Mouse (Mus musculus): ENCODE measurements at regions not wholly inside any gene's neighbourhood (a gene's known extent, or its start where the extent isn't known, plus 50 kb on each side); places are given as distances from the start of the nearest gene placed in this dataset.

DNA sequence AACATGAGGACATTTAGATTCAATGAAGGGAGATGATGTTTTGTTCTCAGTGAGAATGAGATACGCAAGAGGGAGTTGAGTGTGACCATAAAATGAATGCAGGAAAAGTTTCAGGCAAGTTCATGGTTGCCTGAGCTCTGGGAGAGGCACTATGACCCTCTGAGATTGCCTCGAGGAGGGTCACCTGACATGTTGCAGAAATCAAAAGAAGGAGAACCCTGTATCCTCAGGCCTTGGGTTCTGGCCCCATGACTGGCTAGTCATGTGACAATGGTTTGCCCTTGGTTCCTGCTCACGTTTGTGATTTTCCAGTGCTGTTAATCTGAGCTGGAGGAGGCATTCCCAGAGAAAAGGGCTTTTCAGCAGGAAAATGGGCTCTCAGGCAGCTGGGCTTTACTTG lies 98.9 kb downstream of the Mab21l3 start:
- no peak for DNase-seq (ENCODE audit: low read depth, low spot score)

GRCm38 (mm10) chr3:101749031-101749632 lies 99.6 kb downstream of the Mab21l3 start:
- DNase-seq (ENCODE audit: low read depth, low spot score) = no peak

DNA sequence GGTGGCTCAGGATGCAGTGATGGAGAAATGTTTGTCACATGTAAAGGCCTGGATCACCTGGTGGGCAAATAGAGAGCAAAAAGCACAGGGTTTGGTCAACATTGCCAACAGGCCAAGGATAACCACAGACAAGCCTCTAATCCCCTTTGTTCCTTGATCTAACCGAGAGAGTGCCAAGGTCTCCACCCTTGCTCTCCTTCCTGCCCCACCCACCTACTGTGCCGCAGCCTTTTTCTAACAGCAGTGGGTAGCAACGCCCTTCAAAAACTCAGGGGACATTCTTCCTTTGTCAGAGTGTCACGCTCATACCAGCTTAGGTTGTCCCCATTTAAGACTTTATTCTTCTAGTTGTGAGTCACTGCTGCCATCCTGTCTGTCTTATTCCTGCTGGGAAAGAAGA lies 100.6 kb downstream of the Mab21l3 start:
- DNase-seq (ENCODE audit: low read depth, low spot score) = no peak

GRCm38 (mm10) chr3:101740906-101741305 lies 107.9 kb downstream of the Mab21l3 start:
- no peak for DNase-seq (ENCODE audit: low read depth, low spot score)

GRCm38 (mm10) chr3:101737197-101737596 lies 111.6 kb downstream of the Mab21l3 start:
- no peak for DNase-seq (ENCODE audit: low read depth, low spot score)

DNA sequence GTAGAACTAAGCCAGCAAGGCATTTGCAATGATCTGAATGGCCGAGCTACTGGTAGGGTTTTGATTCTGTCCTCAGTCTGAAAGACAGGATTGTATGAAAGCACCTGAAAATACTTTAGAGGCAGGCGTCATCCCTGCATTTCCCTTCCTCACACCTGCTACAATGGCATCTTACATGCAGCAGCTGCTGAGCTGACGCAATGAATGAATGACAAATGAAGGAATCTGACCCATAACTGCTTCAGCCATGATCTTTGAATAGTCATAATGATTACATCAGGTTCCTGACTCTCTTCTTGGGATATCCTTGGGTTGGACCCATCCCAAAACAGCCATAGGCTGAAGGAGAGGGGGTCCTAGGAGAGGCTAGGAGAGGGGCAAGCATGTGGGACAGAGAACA lies 119.7 kb downstream of the Mab21l3 start:
- no peak for DNase-seq (ENCODE audit: low read depth, low spot score)

DNA sequence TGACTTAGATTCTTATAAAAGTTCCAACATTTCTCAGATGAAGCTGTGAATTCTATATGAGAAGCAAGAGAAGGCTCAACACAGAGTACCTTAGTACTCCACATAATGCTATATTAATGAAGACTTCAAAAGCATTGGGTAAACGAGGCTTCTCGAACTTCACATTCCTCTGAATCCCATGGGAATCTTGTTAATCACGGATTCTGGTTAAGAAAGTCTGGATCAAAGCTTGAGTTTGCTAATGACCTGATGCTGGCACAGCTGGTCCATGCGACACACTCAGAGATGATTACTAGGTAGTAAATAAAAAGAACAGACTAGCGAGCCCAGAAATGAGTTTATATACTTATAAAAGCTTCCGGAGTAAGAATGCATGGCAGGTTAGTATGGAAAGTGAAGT lies 118.4 kb upstream of the Atp1a1 start:
- DNase-seq (ENCODE audit: low read depth, low spot score) = no peak

GRCm38 (mm10) chr3:101722001-101722400 lies 117.5 kb upstream of the Atp1a1 start:
- no peak for DNase-seq (ENCODE audit: low read depth, low spot score)

DNA sequence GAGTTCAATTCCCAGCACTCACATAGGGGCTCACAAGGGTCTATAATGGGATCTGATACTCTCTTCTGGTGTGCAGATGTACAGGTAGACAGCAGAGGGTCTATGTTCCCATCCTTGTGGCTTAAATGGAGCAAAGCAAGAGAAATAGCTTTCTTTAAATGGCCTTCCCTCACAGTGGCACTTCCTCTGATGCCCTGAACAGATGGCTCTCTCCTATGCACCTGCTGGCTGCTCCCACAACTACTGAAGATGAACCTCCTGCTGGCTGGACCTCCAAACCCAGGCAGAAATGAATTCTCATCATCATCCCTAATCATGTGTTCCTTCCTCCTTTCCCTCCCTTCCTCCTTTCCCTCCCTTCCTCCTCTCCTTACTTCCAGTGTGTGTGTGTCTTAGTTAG lies 110.9 kb upstream of the Atp1a1 start:
- no peak for DNase-seq (ENCODE audit: low read depth, low spot score)

DNA sequence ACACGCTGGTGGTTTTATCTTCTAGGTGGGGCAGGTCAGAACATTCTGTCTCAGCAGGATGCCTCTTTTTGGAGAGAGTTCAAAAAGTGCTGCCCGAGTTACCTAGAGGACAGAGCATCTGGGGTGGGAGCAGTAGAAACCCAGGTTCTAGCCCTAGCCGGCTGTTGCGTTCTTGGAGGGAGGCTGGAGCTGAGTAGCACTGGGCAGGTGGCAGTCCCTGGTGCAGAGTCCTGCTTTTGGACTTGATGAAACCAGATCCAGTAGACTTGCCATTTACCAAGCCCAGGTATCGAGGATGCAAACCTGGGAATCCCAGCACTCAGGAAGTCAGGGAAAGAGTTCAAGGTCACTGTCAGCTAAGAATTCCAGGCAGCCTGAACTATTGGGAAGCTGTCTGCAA lies 110.3 kb upstream of the Atp1a1 start:
- DNase-seq (ENCODE audit: low read depth, low spot score) = no peak

GRCm38 (mm10) chr3:101713669-101714068 lies 109.2 kb upstream of the Atp1a1 start:
- DNase-seq (ENCODE audit: low read depth, low spot score) = no peak

GRCm38 (mm10) chr3:101713138-101713638 lies 108.7 kb upstream of the Atp1a1 start:
- DNase-seq (ENCODE audit: low read depth, low spot score) = peak; percentile 68

DNA sequence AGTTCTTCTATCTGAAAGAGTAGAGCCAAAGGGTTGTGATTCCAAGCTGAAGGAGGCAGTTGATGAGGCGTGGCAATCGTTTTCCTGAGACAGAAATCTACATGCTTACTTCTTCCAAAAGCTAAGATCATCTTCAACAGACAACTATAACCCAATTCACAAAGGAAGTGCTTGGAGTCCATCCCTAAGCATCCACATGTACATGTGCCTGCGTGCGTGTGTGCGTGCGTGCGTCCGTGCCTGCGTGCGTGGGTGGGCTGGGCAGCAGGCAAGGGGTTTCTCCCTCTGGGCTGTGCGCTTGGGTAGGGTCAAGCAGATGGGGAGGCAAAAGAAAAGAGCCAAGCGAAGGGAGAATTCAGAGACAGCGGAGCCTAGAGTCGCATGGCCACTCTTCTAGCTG lies 108.2 kb upstream of the Atp1a1 start:
- DNase-seq (ENCODE audit: low read depth, low spot score) = no peak

- no peak for DNase-seq (ENCODE audit: low read depth, low spot score)
These were observed 107.2 kb upstream of the Atp1a1 start for GRCm38 (mm10) chr3:101711594-101712171.

DNA sequence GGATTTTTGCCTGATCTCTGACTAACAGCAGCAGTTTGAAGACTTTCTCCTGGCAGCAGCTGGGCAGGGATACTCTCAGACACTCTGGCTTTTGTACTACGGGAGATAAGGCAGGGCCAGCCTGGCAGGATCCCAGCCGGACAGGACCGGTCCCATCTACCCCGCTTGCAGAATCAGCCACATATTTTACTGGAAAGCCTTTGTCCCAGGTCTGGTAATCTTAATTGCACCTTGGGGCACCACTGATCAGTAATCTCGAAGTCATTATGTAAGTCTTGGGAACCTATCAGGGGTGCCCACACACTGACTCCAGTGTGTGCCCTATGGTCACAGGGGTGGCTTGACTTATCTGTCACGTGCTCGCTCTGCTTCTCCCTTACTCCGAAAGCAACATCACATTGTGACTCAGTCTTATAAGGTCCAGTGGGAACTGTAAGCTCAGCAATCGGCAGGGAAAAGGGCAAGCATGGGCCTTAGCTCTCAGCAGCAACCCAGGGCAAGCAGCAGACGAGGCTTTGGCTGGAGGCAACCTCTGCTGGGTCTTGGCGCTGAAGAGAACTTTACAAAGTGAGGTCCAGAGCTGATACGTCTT lies 105.0 kb upstream of the Atp1a1 start:
- DNase-seq (ENCODE audit: low read depth, low spot score) = no peak

GRCm38 (mm10) chr3:101708821-101709220 lies 104.3 kb upstream of the Atp1a1 start:
- DNase-seq (ENCODE audit: low read depth, low spot score) = no peak

GRCm38 (mm10) chr3:101704919-101705318 lies 100.4 kb upstream of the Atp1a1 start:
- no peak for DNase-seq (ENCODE audit: low read depth, low spot score)

DNA sequence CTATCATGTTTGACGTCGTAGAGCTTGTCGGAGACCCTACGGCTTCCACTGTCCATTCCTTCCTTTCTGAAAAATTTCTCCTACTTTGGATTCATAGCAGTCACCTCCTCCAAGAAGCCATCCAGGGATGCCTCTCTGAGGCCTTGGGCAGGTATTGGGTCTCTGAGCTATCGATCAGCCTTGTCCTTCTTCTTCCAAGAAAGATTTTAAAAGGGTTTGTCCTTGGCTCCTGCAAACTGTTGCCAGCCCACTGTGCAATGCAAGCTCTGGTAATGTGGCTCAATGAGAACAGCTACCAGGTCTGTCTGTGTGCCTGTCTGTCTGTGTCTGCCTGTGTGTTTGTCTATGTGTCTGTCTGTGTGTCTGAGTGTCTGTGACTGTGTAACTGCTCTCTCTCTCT lies 99.8 kb upstream of the Atp1a1 start:
- no peak for DNase-seq (ENCODE audit: low read depth, low spot score)

GRCm38 (mm10) chr3:101701763-101702173 lies 97.3 kb upstream of the Atp1a1 start:
- DNase-seq (ENCODE audit: low read depth, low spot score) = peak; percentile 11

DNA sequence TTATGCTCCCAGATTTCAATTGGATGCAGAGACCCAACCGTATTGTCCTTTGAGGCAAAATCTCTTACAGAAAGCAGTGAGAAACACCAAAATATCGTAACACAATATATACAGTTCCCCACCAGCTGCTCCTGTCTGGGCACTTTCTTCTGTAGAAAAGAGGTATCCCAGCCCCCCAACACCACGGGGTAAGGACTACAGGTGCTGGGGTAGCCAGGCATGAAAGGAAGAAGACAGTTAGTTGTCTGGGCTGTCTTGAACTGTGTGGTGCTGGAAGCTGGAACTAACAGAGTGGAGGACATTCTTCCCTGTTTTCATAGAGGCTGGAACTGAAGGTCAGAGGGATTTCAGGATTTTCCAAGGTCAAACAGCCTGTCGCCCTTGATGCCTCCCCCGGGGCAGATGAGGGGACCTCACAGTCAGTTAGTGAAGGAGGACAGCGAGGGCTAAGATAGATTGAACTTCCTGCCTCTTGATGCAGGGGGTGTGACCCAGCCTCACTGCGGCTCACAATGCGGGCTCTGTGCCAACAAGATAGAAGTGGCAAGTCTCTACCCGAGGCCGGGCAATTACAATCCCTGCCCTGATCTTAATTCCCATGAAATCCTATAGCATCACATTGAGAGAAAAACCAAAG lies 96.6 kb upstream of the Atp1a1 start:
- peak; percentile 10 for DNase-seq (ENCODE audit: low read depth, low spot score)

DNA sequence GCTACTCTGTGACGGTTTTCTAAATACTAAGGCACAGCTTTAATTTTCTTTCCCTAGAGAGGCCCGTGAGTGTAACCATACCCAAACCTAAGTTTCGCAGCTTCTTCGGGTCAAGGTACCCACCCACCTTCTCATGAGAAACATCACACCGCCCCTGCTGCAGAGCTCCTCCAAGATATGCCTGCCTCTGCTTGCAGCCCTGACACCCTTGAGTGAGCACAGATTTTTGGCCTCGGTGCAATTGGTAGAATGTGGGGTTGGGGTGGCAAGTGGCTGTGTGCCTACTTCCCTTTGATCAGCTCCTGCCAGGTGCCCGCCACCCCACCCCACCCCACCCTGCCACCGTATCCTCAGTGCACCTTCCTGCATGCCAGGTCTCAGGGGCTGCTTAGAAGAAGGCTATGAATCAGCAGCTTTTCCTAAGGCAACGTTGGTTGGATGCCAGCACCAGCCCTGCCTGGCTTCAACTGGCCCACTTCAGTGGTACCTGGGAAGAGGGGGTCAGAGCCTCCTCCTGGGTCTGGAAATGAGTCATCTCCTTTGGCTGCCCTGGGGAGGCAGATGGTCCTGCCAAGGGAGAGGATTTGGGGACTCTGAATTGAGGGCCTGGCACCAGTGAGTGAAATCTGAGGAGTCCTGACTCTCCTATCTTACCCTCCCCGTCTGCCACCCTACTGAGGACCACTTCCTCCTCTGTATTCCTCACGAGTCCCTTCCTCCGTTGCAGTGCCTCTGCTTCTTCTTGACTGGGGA lies 95.6 kb upstream of the Atp1a1 start:
- DNase-seq (ENCODE audit: low read depth, low spot score) = peak; percentile 50

DNA sequence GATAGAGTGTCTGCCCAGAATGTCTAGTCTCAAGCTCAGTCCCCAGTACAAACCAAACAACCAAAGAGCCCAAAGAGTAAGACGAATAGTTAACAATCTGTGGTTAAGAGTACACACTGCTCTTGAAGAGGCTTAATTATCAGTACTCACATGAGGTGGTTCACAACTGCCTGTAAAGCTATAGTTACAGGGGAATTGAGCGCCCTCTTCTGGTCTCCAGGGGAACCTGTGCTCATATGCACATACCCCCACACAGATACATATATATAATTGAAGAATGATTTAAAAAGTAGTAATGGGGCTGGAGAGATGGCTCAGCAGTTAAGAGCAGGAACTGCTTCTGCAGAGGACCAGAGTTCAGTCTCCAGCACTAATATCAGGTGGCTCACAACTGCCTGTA lies 92.3 kb upstream of the Atp1a1 start:
- no peak for DNase-seq (ENCODE audit: low read depth, low spot score)

Data from 3T3-L1 (cell line).